Mouse (Mus musculus) liver, embryonic 14.5 days (tissue): Measurements from ENCODE around the gene Fhod1. TPM values are rescaled to one million over a fixed set of nuclear protein-coding genes. Genes with fewer than 3 reads are reported as not detected.

Experiments used
- ATAC-seq: fragments of 200-750 bp; cut with Nextera tagmentation; 2 replicates; pipeline ENCODE4 v1.8.0; 2017; ENCODE audit warnings: moderate number of reproducible peaks, mild to moderate bottlenecking, moderate library complexity; ENCODE audit not compliant: insufficient read depth
- DNase-seq, 3 experiments: peaks; one replicate each; pipeline ENCODE4 v3.0.0-alpha.2; 2012 to 2013; ENCODE audit warnings: low read depth in 3 of 3, low spot score in 3 of 3
- H3K27ac ChIP-seq: fragments of 300-500 bp; sonication (generic); 2 replicates; pipeline ENCODE4 v1.5.1; 2014; ENCODE audit warnings: moderate library complexity, mild to moderate bottlenecking, control low read depth, inconsistent platforms
- H3K27me3 ChIP-seq: fragments of 300-500 bp; sonication (generic); 2 replicates; pipeline ENCODE4 v1.6.1; 2014; ENCODE audit warnings: mild to moderate bottlenecking, low read length, moderate library complexity; ENCODE audit not compliant: control insufficient read depth, insufficient read depth
- H3K36me3 ChIP-seq: fragments of 300-500 bp; sonication (generic); replicated peaks from 2 replicates; pipeline ENCODE4 v1.6.1; 2014; ENCODE audit warnings: low read depth; ENCODE audit not compliant: control insufficient read depth, insufficient read depth
- H3K4me1 ChIP-seq, 2 experiments: fragments of 200-500 bp in 1 of 2; fragments of 300-500 bp in 1 of 2; sonication (generic) in 1 of 2; replicated peaks; 2 replicates each; pipeline ENCODE4 v1.6.1; 2012 to 2014; ENCODE audit warnings: antibody characterized with exemption in 1 of 2, inconsistent platforms in 1 of 2, low read length in 1 of 2; ENCODE audit not compliant: control insufficient read depth in 2 of 2, insufficient read depth in 2 of 2
- H3K4me2 ChIP-seq: fragments of 300-500 bp; sonication (generic); 2 replicates; pipeline ENCODE4 v1.6.1; 2014; ENCODE audit warnings: low read depth, mild to moderate bottlenecking, control low read depth, moderate library complexity
- H3K4me3 ChIP-seq, 2 experiments: fragments of 200-500 bp in 1 of 2; fragments of 300-500 bp in 1 of 2; sonication (generic) in 1 of 2; 2 replicates each; pipeline ENCODE4 v1.5.1; 2012 to 2014; ENCODE audit warnings: low read depth in 2 of 2, low read length in 2 of 2, mild to moderate bottlenecking in 2 of 2, control low read depth in 1 of 2, inconsistent platforms in 1 of 2, moderate library complexity in 1 of 2; ENCODE audit not compliant: insufficient read depth in 1 of 2
- H3K9ac ChIP-seq: fragments of 300-500 bp; sonication (generic); replicated peaks from 2 replicates; pipeline ENCODE4 v1.6.1; 2014; ENCODE audit warnings: mild to moderate bottlenecking, control low read depth, moderate library complexity
- H3K9me3 ChIP-seq: fragments of 300-500 bp; sonication (generic); 2 replicates; pipeline ENCODE4 v1.6.1; 2016; ENCODE audit warnings: low read length, mixed read lengths; ENCODE audit not compliant: control insufficient read depth
- CTCF ChIP-seq: IDR thresholded peaks from 2 replicates; pipeline ENCODE4 v1.5.1; 2016; ENCODE audit warnings: antibody characterized with exemption, low read depth, control low read depth
- EP300 ChIP-seq: IDR thresholded peaks from 2 replicates; pipeline ENCODE4 v1.6.1; 2016; ENCODE audit warnings: antibody characterized with exemption, low read depth
- WGBS: fragments of 180-500 bp; shearing (Covaris S2); extraction: QIAGEN DNeasy Blood & Tissue Kit; methylation state at CpG from one replicate; pipeline ENCODE4 v1.1.7; 2014; ENCODE audit not compliant: insufficient replicate concordance; 5-methylcytosine and 5-hydroxymethylcytosine counted together
- polyA plus RNA-seq, 2 experiments: library from polyadenylated mRNA; depleted of rRNA in 1 of 2; stranded (reverse) in 1 of 2; unstranded in 1 of 2; fragments of >200 nt; fragmentation: Nextera tagmentation in 1 of 2; extraction: Ambion mirVana in 1 of 2; gene quantifications; 2 replicates each; pipeline versions ENCODE4 v1.2.1 to v1.2.3; 2012 to 2014

Gene Fhod1
- polyA plus RNA-seq, 2 experiments = 0.42 to 4.4 TPM

DNA sequence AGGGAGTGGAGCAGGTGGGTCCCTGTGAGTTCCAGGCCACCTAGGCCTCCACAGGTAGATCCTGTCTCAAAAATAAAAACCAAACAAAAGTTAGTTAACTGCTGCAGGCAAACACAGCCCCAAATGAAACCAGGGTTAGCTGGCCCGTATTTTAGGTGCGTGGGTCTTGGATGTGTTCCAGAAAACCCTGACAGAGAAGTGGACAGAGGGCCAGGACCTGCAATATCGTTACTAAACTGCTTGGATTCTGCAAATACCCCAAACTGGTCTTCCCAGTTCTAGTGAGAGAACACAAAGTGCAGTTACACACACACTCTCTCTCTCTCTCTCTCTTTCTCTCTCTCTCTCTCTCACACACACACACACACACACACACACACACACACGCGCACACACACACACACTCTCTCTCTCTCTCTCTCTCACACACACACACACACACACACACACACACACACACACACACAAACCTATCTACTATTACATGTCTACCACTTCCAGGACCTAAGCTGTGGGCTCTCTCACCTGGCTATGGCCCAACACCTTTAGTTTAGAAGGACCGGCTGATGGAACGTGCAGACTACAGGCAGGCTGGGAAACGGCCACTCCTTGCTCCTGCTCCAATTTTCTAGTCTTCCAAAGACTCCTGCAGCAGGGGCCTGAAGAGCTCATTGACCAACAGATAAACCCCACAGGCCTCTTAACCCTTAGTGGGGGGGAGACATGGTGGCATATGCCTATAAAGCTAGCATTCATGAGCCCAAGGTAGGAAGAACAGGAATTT lies 3.8 kb downstream of the Fhod1 start:
- Histone ChIP-seq H3K27ac (no peak overlapping the region), H3K9me3 (no peaks in the 10 kb centered on the region), H3K4me3 (no peak overlapping the region), H3K4me2 (no peak overlapping the region), H3K27me3 (peaks cover 26% of the 10 kb centered on the region), H3K36me3 (no peaks in the 10 kb centered on the region), H3K4me1 (peaks cover 16 to 26% of the 10 kb centered on the region in 2 experiments), H3K9ac (no peak overlapping the region)
- TF ChIP-seq EP300 (no peak), CTCF (no peak)
- 53% methylated on average over 8 of the region's 8 CpGs for WGBS
- DNase-seq (no peak), ATAC-seq (no peak)

GRCm38 (mm10) chr8:105342768-105343167 lies 5.0 kb downstream of the Fhod1 start:
- H3K9ac ChIP-seq = no peak overlapping the region
- no peak for DNase-seq
- TF ChIP-seq CTCF = no peak
- H3K9me3 ChIP-seq = no peaks in the 10 kb centered on the region
- ATAC-seq = no peak
- no peaks in the 10 kb centered on the region for H3K36me3 ChIP-seq
- 37% methylated on average over 4 of the region's 4 CpGs for WGBS
- H3K27ac ChIP-seq = no peak overlapping the region
- no peak overlapping the region for H3K4me3 ChIP-seq
- H3K27me3 ChIP-seq = peaks cover 16% of the 10 kb centered on the region
- H3K4me2 ChIP-seq = no peak overlapping the region
- H3K4me1 ChIP-seq = peaks cover 10 to 22% of the 10 kb centered on the region in 2 experiments

GRCm38 (mm10) chr8:105341399-105341798 lies 6.4 kb downstream of the Fhod1 start:
- no peak overlapping the region for H3K4me3 ChIP-seq
- TF ChIP-seq EP300 (no peak), CTCF (no peak)
- H3K9me3 ChIP-seq = no peaks in the 10 kb centered on the region
- peaks cover 7 to 22% of the 10 kb centered on the region in 2 experiments for H3K4me1 ChIP-seq
- no peak overlapping the region for H3K4me2 ChIP-seq
- no peak overlapping the region for H3K9ac ChIP-seq
- ATAC-seq = no peak
- H3K27me3 ChIP-seq = peaks cover 4% of the 10 kb centered on the region
- 64% methylated on average over 8 of the region's 8 CpGs for WGBS
- no peak for DNase-seq
- no peak overlapping the region for H3K27ac ChIP-seq
- H3K36me3 ChIP-seq = no peaks in the 10 kb centered on the region

GRCm38 (mm10) chr8:105339886-105340635 lies 7.7 kb downstream of the Fhod1 start:
- no peaks in the 10 kb centered on the region for H3K27me3 ChIP-seq
- ATAC-seq = peak; percentile 64
- no peaks in the 10 kb centered on the region for H3K9me3 ChIP-seq
- 29% methylated on average over 6 of the region's 6 CpGs for WGBS
- H3K27ac ChIP-seq = no peak overlapping the region
- no peak overlapping the region for H3K4me2 ChIP-seq
- peaks cover 7 to 19% of the 10 kb centered on the region in 2 experiments for H3K4me1 ChIP-seq
- TF ChIP-seq CTCF (no peak), EP300 (no peak)
- H3K36me3 ChIP-seq = no peaks in the 10 kb centered on the region
- H3K9ac ChIP-seq = no peak overlapping the region; the same call in 1 of the 2 replicates
- no peak overlapping the region for H3K4me3 ChIP-seq
- no peak for DNase-seq

GRCm38 (mm10) chr8:105338992-105339391 lies 8.8 kb downstream of the Fhod1 start:
- Histone ChIP-seq H3K4me3 (no peak overlapping the region), H3K27me3 (no peaks in the 10 kb centered on the region), H3K4me2 (no peak overlapping the region), H3K9ac (no peak overlapping the region), H3K9me3 (no peaks in the 10 kb centered on the region), H3K36me3 (no peaks in the 10 kb centered on the region), H3K4me1 (peaks cover 7 to 19% of the 10 kb centered on the region in 2 experiments), H3K27ac (no peak overlapping the region)
- TF ChIP-seq CTCF (no peak), EP300 (no peak)
- 8% methylated on average over 4 of the region's 4 CpGs for WGBS
- DNase-seq (no peak), ATAC-seq (no peak)
